Mouse (Mus musculus) frontal cortex, postnatal 25 days (tissue): ENCODE measurements around the gene S1pr3.

ENCODE experiments used
- DNase-seq, 2 experiments: peaks; one replicate each; pipeline ENCODE4 v3.0.0; 2022; ENCODE audit warnings: low spot score in 2 of 2

S1pr3 gene

GRCm38 (mm10) chr13:51446550-51446949 is 38.1 kb downstream of the S1pr3 start:
- no peak for DNase-seq

DNA sequence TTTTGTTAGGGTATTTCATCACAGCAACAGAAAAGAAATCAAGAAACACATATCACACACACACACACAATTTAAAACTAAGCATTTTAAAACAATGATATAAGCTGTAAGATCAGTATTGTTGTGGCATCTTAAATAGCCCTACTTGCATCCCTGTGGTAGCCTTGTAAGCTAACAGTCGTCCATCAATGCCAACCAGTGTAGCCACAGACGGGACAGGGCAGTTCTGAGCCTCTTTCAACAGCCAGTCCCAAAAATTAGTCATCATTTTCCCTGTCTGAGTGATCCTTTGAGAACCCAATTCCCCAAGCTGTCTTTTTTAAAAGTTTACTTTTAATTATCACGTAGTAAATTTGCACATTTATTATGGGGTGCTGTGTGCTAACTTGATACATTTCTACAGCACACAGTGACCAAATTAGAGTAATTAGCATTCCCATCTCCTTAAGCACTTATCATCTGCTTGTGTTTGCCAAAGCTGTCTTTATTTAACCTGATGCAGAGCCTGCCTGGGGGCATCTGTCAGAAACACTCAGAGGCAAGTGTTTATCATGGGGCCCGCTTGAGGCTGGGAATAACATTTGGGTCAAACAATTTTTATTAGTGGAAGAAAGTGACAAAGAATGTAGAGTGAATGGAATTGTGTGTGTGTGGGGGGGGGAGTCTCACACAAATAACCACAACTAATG is 47.9 kb downstream of the S1pr3 start:
- no peak for DNase-seq

DNA sequence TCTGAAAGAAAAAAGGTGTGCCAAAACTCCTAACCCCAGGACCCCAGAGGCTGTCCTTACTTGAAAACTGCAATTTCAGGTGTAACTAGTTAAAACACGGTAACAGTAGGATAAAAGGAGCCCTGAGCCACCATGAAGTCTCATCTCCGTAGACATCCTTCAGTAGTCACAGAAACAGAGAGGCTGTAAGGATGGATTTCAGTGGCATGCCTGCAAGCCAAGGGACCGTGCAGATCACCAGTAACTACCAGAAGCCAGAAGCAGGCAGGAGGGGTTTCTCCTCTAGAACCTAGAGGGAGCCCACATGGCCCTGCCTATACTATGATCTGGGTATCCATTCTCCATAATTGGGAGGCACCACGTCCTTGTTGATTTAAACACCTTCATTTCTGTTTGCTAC is 55.9 kb downstream of the S1pr3 start:
- no peak for DNase-seq

GRCm38 (mm10) chr13:51466117-51466841 is 57.8 kb downstream of the S1pr3 start:
- DNase-seq: no peak

DNA sequence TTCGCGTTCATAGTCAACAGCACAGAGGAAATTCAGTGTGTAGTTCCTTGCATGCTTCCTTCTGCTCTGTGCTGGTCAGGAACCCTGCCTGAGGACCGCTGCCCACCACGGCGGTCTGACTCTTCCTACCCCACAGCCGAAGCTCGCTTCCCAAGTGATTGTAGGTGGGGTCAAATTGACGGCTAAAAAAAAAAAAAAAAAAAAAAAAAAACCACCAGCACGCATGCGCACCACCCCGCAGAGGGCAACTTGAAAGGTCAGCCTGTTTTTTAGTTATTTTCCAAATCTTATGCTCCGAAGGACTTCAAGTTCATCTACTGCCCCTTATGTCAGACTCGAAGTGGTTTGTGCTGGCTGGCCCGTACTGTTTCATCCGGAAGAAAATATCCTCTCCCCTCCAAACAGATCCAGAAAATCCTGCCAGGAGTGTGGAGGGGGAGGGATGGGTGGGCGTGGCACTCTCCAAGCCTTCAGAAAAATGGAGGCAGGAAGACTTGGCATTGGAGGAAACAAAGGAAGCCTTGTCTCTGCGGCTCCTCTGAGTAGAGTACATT is 60.3 kb downstream of the S1pr3 start:
- no peak for DNase-seq
